Mouse (Mus musculus): ENCODE measurements around the gene Ttc6.

DNA sequence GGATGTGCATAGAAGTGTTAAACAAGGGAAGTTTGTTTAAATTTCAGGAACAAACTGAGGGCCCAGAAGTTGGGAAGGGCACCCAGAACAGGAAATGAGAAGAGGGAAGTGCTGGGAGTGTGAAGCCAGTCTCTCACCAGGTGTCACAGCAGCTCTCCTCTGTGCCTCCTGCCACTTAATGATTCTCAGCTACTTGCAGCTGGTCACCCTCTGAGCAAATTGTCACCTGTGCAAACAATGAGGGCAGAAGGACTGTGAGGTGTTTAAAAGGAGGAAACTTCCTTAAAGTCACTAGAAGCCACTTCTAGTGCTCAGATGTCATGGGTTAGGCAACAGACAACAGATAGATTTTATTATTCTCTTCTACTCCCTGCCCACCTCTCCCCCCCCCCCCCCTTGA, 8.5 kb downstream of the Ttc6 start:
- no peak for TF ChIP-seq EP300 (IDR thresholded peaks at IDR 0.05; ENCODE audit: low read depth)
- no peak for TF ChIP-seq CTCF (IDR thresholded peaks at IDR 0.05; ENCODE audit: low read depth)

All from liver, postnatal 0 days (tissue).